Comparison of ENCODE assay signal across 14 mouse cellular contexts in genomic region chr9:44341487-44341886, GRCm38 (mm10). TPM values are rescaled to one million over a fixed set of nuclear protein-coding genes. Genes with fewer than 3 reads are reported as not detected.
A peak's percentile ranks its signal among the peaks of the same experiment; 100 is the strongest.
DNase-seq lines count a peak whose midpoint lies in the region; ATAC-seq and TF ChIP-seq lines count a peak whose summit lies in the region.
"Had no signal": no experiment of that assay in that cellular context is flagged by ENCODE, and none has a peak within 500 bp of the region (broad histone marks: within the 10 kb centered on the region; RNA-seq: fewer than 3 reads in every experiment).

No protein-coding gene starts in this region.

- peak overlapping the region; percentile 50; the same call in 1 of the 2 replicates for H3K27ac ChIP-seq in hindbrain, embryonic 10.5 days
- no peak overlapping the region for H3K27ac ChIP-seq in hindbrain, embryonic 16.5 days (ENCODE audit: low read depth, low read length)
- H3K27ac ChIP-seq in neural tube, embryonic 11.5 days (ENCODE audit: low read depth, low read length) = no peak overlapping the region
- no peak overlapping the region for H3K27ac ChIP-seq in neural tube, embryonic 15.5 days (replicated peaks)
- H3K27ac ChIP-seq in liver, postnatal 0 days (ENCODE audit: low read depth) = peak overlapping the region; percentile 96
- H3K27ac ChIP-seq: layer of hippocampus, adult 2 months; lung, embryonic 15.5 days had no signal

- no peaks in the 10 kb centered on the region; the same call in 1 of the 2 replicates for H3K9me3 ChIP-seq in erythroblast, embryonic 14.5 days (ENCODE audit: control insufficient read depth, low read length)
- no peaks in the 10 kb centered on the region for H3K9me3 ChIP-seq in hindbrain, embryonic 10.5 days
- H3K9me3 ChIP-seq in hindbrain, embryonic 16.5 days (ENCODE audit: control insufficient read depth, low read length) = no peaks in the 10 kb centered on the region
- H3K9me3 ChIP-seq in neural tube, embryonic 11.5 days (ENCODE audit: control insufficient read depth, low read length) = no peaks in the 10 kb centered on the region
- H3K9me3 ChIP-seq in neural tube, embryonic 15.5 days (replicated peaks) = no peaks in the 10 kb centered on the region
- H3K9me3 ChIP-seq in liver, postnatal 0 days (ENCODE audit: low read length) = no peaks in the 10 kb centered on the region
- H3K9me3 ChIP-seq: lung, embryonic 15.5 days had no signal

- H3K9ac ChIP-seq in hindbrain, embryonic 16.5 days (ENCODE audit: low read depth, low read length) = no peak overlapping the region
- H3K9ac ChIP-seq in neural tube, embryonic 11.5 days (ENCODE audit: low read length) = no peak overlapping the region
- H3K9ac ChIP-seq in neural tube, embryonic 15.5 days (replicated peaks) = no peak overlapping the region
- H3K9ac ChIP-seq in liver, postnatal 0 days (replicated peaks) = peak overlapping the region; percentile 95

- H3K4me3 ChIP-seq in erythroblast, embryonic 14.5 days (replicated peaks) = peak overlapping the region; percentile 70
- H3K4me3 ChIP-seq in hindbrain, embryonic 10.5 days = peak overlapping the region; percentile 78
- no peak overlapping the region for H3K4me3 ChIP-seq in hindbrain, embryonic 16.5 days (ENCODE audit: low read length)
- H3K4me3 ChIP-seq in neural tube, embryonic 11.5 days (ENCODE audit: low read depth, low read length) = peak overlapping the region; percentile 10; the same call in 1 of the 2 replicates
- no peak overlapping the region for H3K4me3 ChIP-seq in neural tube, embryonic 15.5 days (replicated peaks)
- peak overlapping the region; percentile 79 for H3K4me3 ChIP-seq in liver, postnatal 0 days (ENCODE audit: low read depth, low read length)
- H3K4me3 ChIP-seq: layer of hippocampus, adult 2 months; lung, embryonic 15.5 days had no signal

- H3K4me2 ChIP-seq in hindbrain, embryonic 16.5 days (ENCODE audit: low read length) = no peak overlapping the region
- H3K4me2 ChIP-seq in neural tube, embryonic 11.5 days (ENCODE audit: low read depth) = no peak overlapping the region
- no peak overlapping the region for H3K4me2 ChIP-seq in neural tube, embryonic 15.5 days
- peak overlapping the region; percentile 79 for H3K4me2 ChIP-seq in liver, postnatal 0 days (ENCODE audit: low read depth, low read length)

- WGBS in hindbrain, embryonic 10.5 days = 92% methylated on average over 5 of the region's 5 CpGs
- WGBS in hindbrain, embryonic 16.5 days = 88% methylated on average over 5 of the region's 5 CpGs
- WGBS in neural tube, embryonic 11.5 days = 92% methylated on average over 5 of the region's 5 CpGs
- WGBS in neural tube, embryonic 15.5 days = 95% methylated on average over 5 of the region's 5 CpGs
- WGBS in liver, postnatal 0 days (ENCODE audit: insufficient replicate concordance) = 63% methylated on average over 5 of the region's 5 CpGs

- peaks cover 61% of the 10 kb centered on the region for H3K4me1 ChIP-seq in erythroblast, embryonic 14.5 days (ENCODE audit: control insufficient read depth)
- peaks cover 38% of the 10 kb centered on the region for H3K4me1 ChIP-seq in hindbrain, embryonic 10.5 days (replicated peaks)
- H3K4me1 ChIP-seq in hindbrain, embryonic 16.5 days (ENCODE audit: control insufficient read depth, insufficient read depth, low read depth, low read length) = peaks cover 20% of the 10 kb centered on the region
- peaks cover 8% of the 10 kb centered on the region for H3K4me1 ChIP-seq in neural tube, embryonic 11.5 days (ENCODE audit: control insufficient read depth, insufficient read depth, low read length)
- H3K4me1 ChIP-seq in neural tube, embryonic 15.5 days = peaks cover 35% of the 10 kb centered on the region
- peaks cover 14% of the 10 kb centered on the region for H3K4me1 ChIP-seq in liver, postnatal 0 days (ENCODE audit: insufficient read depth)

- no peak for TF ChIP-seq EP300 in liver, postnatal 0 days (IDR thresholded peaks at IDR 0.05; ENCODE audit: low read depth)

- peaks cover 86% of the 10 kb centered on the region for H3K36me3 ChIP-seq in erythroblast, embryonic 14.5 days (ENCODE audit: control insufficient read depth)
- H3K36me3 ChIP-seq in hindbrain, embryonic 10.5 days = peaks cover 69% of the 10 kb centered on the region
- H3K36me3 ChIP-seq in hindbrain, embryonic 16.5 days (ENCODE audit: control insufficient read depth, insufficient read depth, low read length) = peaks cover 1% of the 10 kb centered on the region; the same call in 1 of the 2 replicates
- H3K36me3 ChIP-seq in neural tube, embryonic 11.5 days (ENCODE audit: control insufficient read depth, insufficient read depth, low read length) = no peaks in the 10 kb centered on the region; the same call in 1 of the 2 replicates
- H3K36me3 ChIP-seq in neural tube, embryonic 15.5 days = peaks cover 12% of the 10 kb centered on the region
- peaks cover 56% of the 10 kb centered on the region for H3K36me3 ChIP-seq in liver, postnatal 0 days (replicated peaks; ENCODE audit: insufficient read depth, low read length)

- no peak for ATAC-seq in erythroblast, adult 5-6 weeks (replicated peaks; ENCODE audit: low FRiP score, poor library complexity, severe bottlenecking)
- ATAC-seq in hindbrain, embryonic 16.5 days = no peak
- no peak for ATAC-seq in neural tube, embryonic 11.5 days (ENCODE audit: insufficient read depth, low FRiP score, low TSS enrichment)
- no peak for ATAC-seq in neural tube, embryonic 15.5 days (ENCODE audit: low FRiP score)
- no peak for ATAC-seq in liver, postnatal 0 days

- no peak for DNase-seq in hindbrain, embryonic 10.5 days (ENCODE audit: low spot score)
- no peak for DNase-seq in neural tube, embryonic 11.5 days (ENCODE audit: low spot score)
- DNase-seq in liver, postnatal 0 days = no peak
- no peak for DNase-seq in cerebellum, adult 11-12 months
- DNase-seq: adrenal gland, postnatal 10 days; cerebellum, postnatal 36 days; kidney, adult 2 months; thymus, adult 18-20 months had no signal

- H3K27me3 ChIP-seq in erythroblast, embryonic 14.5 days (ENCODE audit: control insufficient read depth) = no peaks in the 10 kb centered on the region
- H3K27me3 ChIP-seq in hindbrain, embryonic 10.5 days (ENCODE audit: insufficient read depth, poor library complexity, severe bottlenecking) = no peaks in the 10 kb centered on the region
- H3K27me3 ChIP-seq in hindbrain, embryonic 16.5 days (replicated peaks; ENCODE audit: control insufficient read depth, insufficient read depth, low read length) = no peaks in the 10 kb centered on the region
- H3K27me3 ChIP-seq in neural tube, embryonic 11.5 days (ENCODE audit: control insufficient read depth, insufficient read depth, low read length) = no peaks in the 10 kb centered on the region
- no peaks in the 10 kb centered on the region for H3K27me3 ChIP-seq in neural tube, embryonic 15.5 days (replicated peaks)
- H3K27me3 ChIP-seq in liver, postnatal 0 days (ENCODE audit: insufficient read depth, low read length) = no peaks in the 10 kb centered on the region
- H3K27me3 ChIP-seq: lung, embryonic 15.5 days had no signal

- no peak for TF ChIP-seq CTCF in liver, postnatal 0 days (IDR thresholded peaks at IDR 0.05; ENCODE audit: low read depth)

RNA-seq across cellular contexts. Expression of gene Hmbs, which starts 2.5 kb away (rescaled TPM):
- 331 and 361 TPM in 2 replicates for polyA plus RNA-seq in erythroblast, embryonic 14.5 days (2012)
- 3,498 and 3,777 TPM in 2 replicates for total RNA-seq in erythroblast, adult 5-6 weeks (2015; ENCODE audit: low replicate concordance)
- total RNA-seq in erythroblast, adult 5-6 weeks (2017; ENCODE audit: low replicate concordance) = 2,796 and 3,284 TPM in 2 replicates
- 155 and 184 TPM in 2 replicates for polyA plus RNA-seq in hindbrain, embryonic 10.5 days (2016; fragmentation: Nextera tagmentation; extraction: Ambion mirVana)
- 64.0 and 67.4 TPM in 2 replicates for polyA plus RNA-seq in hindbrain, embryonic 16.5 days (2015; fragmentation: Nextera tagmentation; extraction: Ambion mirVana)
- 139 and 140 TPM in 2 replicates for polyA plus RNA-seq in neural tube, embryonic 11.5 days (2014; fragmentation: Nextera tagmentation; extraction: Ambion mirVana)
- 58.3 and 62.5 TPM in 2 replicates for polyA plus RNA-seq in neural tube, embryonic 15.5 days (2015; fragmentation: Nextera tagmentation; extraction: Ambion mirVana)
- polyA plus RNA-seq in liver, postnatal 0 days (2015; fragmentation: Nextera tagmentation; extraction: Ambion mirVana) = 517 and 539 TPM in 2 replicates

RNA-seq across cellular contexts. Expression of gene H2afx, which starts 7.0 kb away (rescaled TPM):
- 364 and 434 TPM in 2 replicates for polyA plus RNA-seq in erythroblast, embryonic 14.5 days (2012)
- 45.2 and 69.0 TPM in 2 replicates for total RNA-seq in erythroblast, adult 5-6 weeks (2015; ENCODE audit: low replicate concordance)
- total RNA-seq in erythroblast, adult 5-6 weeks (2017; ENCODE audit: low replicate concordance) = 159 and 219 TPM in 2 replicates
- polyA plus RNA-seq in hindbrain, embryonic 10.5 days (2016; fragmentation: Nextera tagmentation; extraction: Ambion mirVana) = 548 and 554 TPM in 2 replicates
- polyA plus RNA-seq in hindbrain, embryonic 16.5 days (2015; fragmentation: Nextera tagmentation; extraction: Ambion mirVana) = 106 and 143 TPM in 2 replicates
- polyA plus RNA-seq in neural tube, embryonic 11.5 days (2014; fragmentation: Nextera tagmentation; extraction: Ambion mirVana) = 366 and 382 TPM in 2 replicates
- 108 and 149 TPM in 2 replicates for polyA plus RNA-seq in neural tube, embryonic 15.5 days (2015; fragmentation: Nextera tagmentation; extraction: Ambion mirVana)
- 152 and 164 TPM in 2 replicates for polyA plus RNA-seq in liver, postnatal 0 days (2015; fragmentation: Nextera tagmentation; extraction: Ambion mirVana)

RNA-seq across cellular contexts. Expression of gene Dpagt1, which starts 15.7 kb away (rescaled TPM):
- 0.15 and 0.20 TPM in 2 replicates for polyA plus RNA-seq in erythroblast, embryonic 14.5 days (2012)
- 9.2 and 17.1 TPM in 2 replicates for total RNA-seq in erythroblast, adult 5-6 weeks (2015; ENCODE audit: low replicate concordance)
- 4.9 and 5.7 TPM in 2 replicates for total RNA-seq in erythroblast, adult 5-6 weeks (2017; ENCODE audit: low replicate concordance)
- polyA plus RNA-seq in hindbrain, embryonic 10.5 days (2016; fragmentation: Nextera tagmentation; extraction: Ambion mirVana) = 46.2 and 46.7 TPM in 2 replicates
- polyA plus RNA-seq in hindbrain, embryonic 16.5 days (2015; fragmentation: Nextera tagmentation; extraction: Ambion mirVana) = 32.5 and 42.6 TPM in 2 replicates
- 47.6 and 48.6 TPM in 2 replicates for polyA plus RNA-seq in neural tube, embryonic 11.5 days (2014; fragmentation: Nextera tagmentation; extraction: Ambion mirVana)
- 30.5 and 34.0 TPM in 2 replicates for polyA plus RNA-seq in neural tube, embryonic 15.5 days (2015; fragmentation: Nextera tagmentation; extraction: Ambion mirVana)
- 19.0 and 19.4 TPM in 2 replicates for polyA plus RNA-seq in liver, postnatal 0 days (2015; fragmentation: Nextera tagmentation; extraction: Ambion mirVana)

RNA-seq across cellular contexts. Expression of gene Vps11, which starts 20.0 kb away (rescaled TPM):
- polyA plus RNA-seq in erythroblast, embryonic 14.5 days (2012) = 1.4 and 1.5 TPM in 2 replicates
- total RNA-seq in erythroblast, adult 5-6 weeks (2015; ENCODE audit: low replicate concordance) = 7.7 and 8.2 TPM in 2 replicates
- total RNA-seq in erythroblast, adult 5-6 weeks (2017; ENCODE audit: low replicate concordance) = 7.8 and 12.1 TPM in 2 replicates
- 30.9 and 34.8 TPM in 2 replicates for polyA plus RNA-seq in hindbrain, embryonic 10.5 days (2016; fragmentation: Nextera tagmentation; extraction: Ambion mirVana)
- 43.5 and 46.4 TPM in 2 replicates for polyA plus RNA-seq in hindbrain, embryonic 16.5 days (2015; fragmentation: Nextera tagmentation; extraction: Ambion mirVana)
- 29.3 and 32.9 TPM in 2 replicates for polyA plus RNA-seq in neural tube, embryonic 11.5 days (2014; fragmentation: Nextera tagmentation; extraction: Ambion mirVana)
- polyA plus RNA-seq in neural tube, embryonic 15.5 days (2015; fragmentation: Nextera tagmentation; extraction: Ambion mirVana) = 37.4 and 40.8 TPM in 2 replicates
- polyA plus RNA-seq in liver, postnatal 0 days (2015; fragmentation: Nextera tagmentation; extraction: Ambion mirVana) = 12.1 and 13.3 TPM in 2 replicates

RNA-seq across cellular contexts. Expression of gene C2cd2l, which starts 21.4 kb away (rescaled TPM):
- polyA plus RNA-seq in erythroblast, embryonic 14.5 days (2012) = 24.5 and 25.4 TPM in 2 replicates
- total RNA-seq in erythroblast, adult 5-6 weeks (2015; ENCODE audit: low replicate concordance) = 13.4 and 16.3 TPM in 2 replicates
- 14.1 and 17.0 TPM in 2 replicates for total RNA-seq in erythroblast, adult 5-6 weeks (2017; ENCODE audit: low replicate concordance)
- polyA plus RNA-seq in hindbrain, embryonic 10.5 days (2016; fragmentation: Nextera tagmentation; extraction: Ambion mirVana) = 9.8 and 17.5 TPM in 2 replicates
- 23.1 and 27.1 TPM in 2 replicates for polyA plus RNA-seq in hindbrain, embryonic 16.5 days (2015; fragmentation: Nextera tagmentation; extraction: Ambion mirVana)
- 14.9 and 17.1 TPM in 2 replicates for polyA plus RNA-seq in neural tube, embryonic 11.5 days (2014; fragmentation: Nextera tagmentation; extraction: Ambion mirVana)
- 21.7 and 24.3 TPM in 2 replicates for polyA plus RNA-seq in neural tube, embryonic 15.5 days (2015; fragmentation: Nextera tagmentation; extraction: Ambion mirVana)
- 10.1 and 11.4 TPM in 2 replicates for polyA plus RNA-seq in liver, postnatal 0 days (2015; fragmentation: Nextera tagmentation; extraction: Ambion mirVana)

Comparison
In these comparisons a context has a peak if more than half of its experiments do, and no peak if none do; other contexts are left out.
1. H3K4me3 ChIP-seq: peak in erythroblast, embryonic 14.5 days (single experiment), hindbrain, embryonic 10.5 days (single experiment), neural tube, embryonic 11.5 days (single experiment) and liver, postnatal 0 days (single experiment); none in hindbrain, embryonic 16.5 days (single experiment) and neural tube, embryonic 15.5 days (single experiment).
2. H3K27ac ChIP-seq: peak in hindbrain, embryonic 10.5 days (single experiment) and liver, postnatal 0 days (single experiment); none in hindbrain, embryonic 16.5 days (single experiment), neural tube, embryonic 11.5 days (single experiment) and neural tube, embryonic 15.5 days (single experiment).
3. RNA of gene Dpagt1, which starts 15.7 kb away (polyA plus RNA-seq): 47.6 to 48.6 TPM in neural tube, embryonic 11.5 days, 46.2 to 46.7 TPM in hindbrain, embryonic 10.5 days, 32.5 to 42.6 TPM in hindbrain, embryonic 16.5 days, 30.5 to 34.0 TPM in neural tube, embryonic 15.5 days and 19.0 to 19.4 TPM in liver, postnatal 0 days; 0.15 to 0.20 TPM in erythroblast, embryonic 14.5 days; every median in the first group is over 10 times any median in the second.